Mouse (Mus musculus) olfactory bulb, adult 2 months (tissue): Measurements from ENCODE around the gene Rnd2.

Source experiments
- CTCF ChIP-seq: fragments of 200-500 bp; IDR thresholded peaks from 2 replicates; pipeline ENCODE4 v1.5.1; 2012; ENCODE audit warnings: low read depth, mild to moderate bottlenecking, low read length, moderate library complexity; ENCODE audit not compliant: insufficient read depth
- POLR2A ChIP-seq: fragments of 200-500 bp; IDR thresholded peaks from 2 replicates; pipeline ENCODE4 v1.6.1; 2012; ENCODE audit warnings: mild to moderate bottlenecking, low read depth, low read length, moderate library complexity; ENCODE audit not compliant: insufficient read depth

DNA sequence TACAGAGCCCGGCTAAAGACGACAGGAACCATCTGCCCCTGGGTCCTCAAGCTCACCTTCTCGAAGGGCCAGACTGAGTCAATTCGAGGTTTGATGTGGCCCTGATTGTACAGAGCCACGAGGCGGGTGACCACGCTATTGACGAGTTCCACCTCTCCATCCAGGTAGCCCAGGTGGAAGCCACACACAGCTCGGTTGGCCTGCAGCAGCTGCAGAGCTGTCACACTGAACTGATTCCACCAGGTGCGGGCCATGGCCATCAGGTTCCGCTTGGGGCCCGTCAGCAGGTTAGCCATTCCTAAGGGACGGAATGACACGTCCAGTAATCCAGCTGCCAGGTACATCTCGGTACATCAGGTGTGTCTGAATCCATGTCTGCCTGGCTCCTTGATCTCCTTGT lies 4.5 kb upstream of the Rnd2 start:
- TF ChIP-seq POLR2A, result no peak
- no peak for TF ChIP-seq CTCF
